Mouse (Mus musculus): ENCODE results near the gene Tomm70a. TPM values are rescaled to one million over a fixed set of nuclear protein-coding genes. Genes with fewer than 3 reads are reported as not detected.
A peak's percentile ranks its signal among the peaks of the same experiment; 100 is the strongest.

Tomm70a gene
- total and polyA plus RNA-seq, 3 experiments: 112 to 194 (median 129) TPM

- H3K36me3 ChIP-seq (replicated peaks in 1 of 2; ENCODE audit: control insufficient read depth in 1 of 2, insufficient read depth in 1 of 2, low read length in 1 of 2): peaks cover 51 to 94% of the 10 kb centered on the region in 2 experiments
- H3K4me1 ChIP-seq (ENCODE audit: control insufficient read depth in 1 of 2, insufficient read depth in 2 of 2): peaks cover 0 to 22% of the 10 kb centered on the region in 2 experiments; a peak in 2 of 4 replicates
- in situ Hi-C loops (cut with MboI; ENCODE audit: low pct_ligation_motif_present, low pct_unique_long_range_greater_than_20kb, low sequenced_read_pairs) (no loop called here), dilution Hi-C loops (cut with MboI; ENCODE audit: extremely low pct_ligation_motif_present, extremely low pct_unique_long_range_greater_than_20kb, low sequenced_read_pairs) (no loop called here)
- TF ChIP-seq GABPA (IDR thresholded peaks at IDR 0.05; ENCODE audit: insufficient replicate concordance, low read depth, low read length) (no peak), ZKSCAN1 (IDR thresholded peaks at IDR 0.05; ENCODE audit: borderline replicate concordance, low read depth, low read length) (no peak), E2F4 (IDR thresholded peaks at IDR 0.05; ENCODE audit: insufficient replicate concordance, low read depth, low read length) (no peak), JUND (conservative IDR thresholded peaks at IDR 0.05; ENCODE audit: low read depth, low read length) (no peak), SIN3A (IDR thresholded peaks at IDR 0.05; ENCODE audit: low read length) (no peak), MEF2A (IDR thresholded peaks at IDR 0.05; ENCODE audit: borderline replicate concordance, low read depth, low read length) (no peak), RCOR1 (conservative IDR thresholded peaks at IDR 0.05; ENCODE audit: low read depth, low read length) (no peak), CHD2 (IDR thresholded peaks at IDR 0.05; ENCODE audit: low read length) (no peak), ETS1 (conservative IDR thresholded peaks at IDR 0.05; ENCODE audit: low read depth, low read length) (no peak)
- no peaks in the 10 kb centered on the region for H3K27me3 ChIP-seq (replicated peaks)
- no peaks in the 10 kb centered on the region; the same call in 1 of the 2 replicates for H3K79me2 ChIP-seq (replicated peaks; ENCODE audit: control insufficient read depth, extremely low read depth, insufficient read depth, poor library complexity, severe bottlenecking)
- H3K27ac ChIP-seq (ENCODE audit: insufficient read depth, low read depth): no peak overlapping the region
- H3K9me3 ChIP-seq (replicated peaks; ENCODE audit: low read length): no peaks in the 10 kb centered on the region
- no peak overlapping the region for H3K4me3 ChIP-seq (replicated peaks in 1 of 3; ENCODE audit: low read depth in 2 of 3, low read length in 2 of 3, poor library complexity in 1 of 3)
- no peak overlapping the region for H3K9ac ChIP-seq (ENCODE audit: insufficient read depth, low read depth)
- DNase-seq (ENCODE audit: extremely low read depth): no peak
- H3K4me2 ChIP-seq (ENCODE audit: insufficient read depth, low read depth, poor library complexity, severe bottlenecking): no peak overlapping the region
Measured at GRCm38 (mm10) chr16:57151437-57151836, 29.9 kb downstream of the Tomm70a start.

- dilution Hi-C loops (cut with MboI; ENCODE audit: extremely low pct_ligation_motif_present, extremely low pct_unique_long_range_greater_than_20kb, low sequenced_read_pairs) (no loop called here), in situ Hi-C loops (cut with MboI; ENCODE audit: low pct_ligation_motif_present, low pct_unique_long_range_greater_than_20kb, low sequenced_read_pairs) (no loop called here)
Measured at GRCm38 (mm10) chr16:57155899-57156298, 34.4 kb downstream of the Tomm70a start.

GRCm38 (mm10) chr16:57157076-57157475 lies 35.6 kb downstream of the Tomm70a start:
- TF ChIP-seq SIN3A (IDR thresholded peaks at IDR 0.05; ENCODE audit: low read length) (no peak), MEF2A (IDR thresholded peaks at IDR 0.05; ENCODE audit: borderline replicate concordance, low read depth, low read length) (no peak), BHLHE40 (IDR thresholded peaks at IDR 0.05; ENCODE audit: low read depth, low read length) (no peak), RCOR1 (conservative IDR thresholded peaks at IDR 0.05; ENCODE audit: low read depth, low read length) (no peak)
- Histone ChIP-seq H3K36me3 (replicated peaks in 1 of 2; ENCODE audit: control insufficient read depth in 1 of 2, insufficient read depth in 1 of 2, low read length in 1 of 2) (peaks cover 64 to 96% of the 10 kb centered on the region in 2 experiments), H3K4me3 (replicated peaks in 1 of 3; ENCODE audit: low read depth in 2 of 3, low read length in 2 of 3, poor library complexity in 1 of 3) (no peak overlapping the region), H3K27ac (ENCODE audit: insufficient read depth, low read depth) (no peak overlapping the region), H3K4me1 (ENCODE audit: control insufficient read depth in 1 of 2, insufficient read depth in 2 of 2) (peaks cover 0 to 16% of the 10 kb centered on the region in 2 experiments; a peak in 2 of 4 replicates), H3K9me3 (replicated peaks; ENCODE audit: low read length) (no peaks in the 10 kb centered on the region), H3K9ac (ENCODE audit: insufficient read depth, low read depth) (no peak overlapping the region), H3K79me2 (replicated peaks; ENCODE audit: control insufficient read depth, extremely low read depth, insufficient read depth, poor library complexity, severe bottlenecking) (no peaks in the 10 kb centered on the region), H3K27me3 (replicated peaks) (no peaks in the 10 kb centered on the region), H3K4me2 (ENCODE audit: insufficient read depth, low read depth, poor library complexity, severe bottlenecking) (no peak overlapping the region)
- in situ Hi-C loops (cut with MboI; ENCODE audit: low pct_ligation_motif_present, low pct_unique_long_range_greater_than_20kb, low sequenced_read_pairs) (no loop called here), dilution Hi-C loops (cut with MboI; ENCODE audit: extremely low pct_ligation_motif_present, extremely low pct_unique_long_range_greater_than_20kb, low sequenced_read_pairs) (no loop called here)
- no peak for DNase-seq (ENCODE audit: extremely low read depth)

More at GRCm38 (mm10) chr16:57155899-57156298, 34.4 kb downstream of the Tomm70a start:
- H3K9ac ChIP-seq (ENCODE audit: insufficient read depth, low read depth): no peak overlapping the region
- no peaks in the 10 kb centered on the region for H3K27me3 ChIP-seq (replicated peaks)
- H3K36me3 ChIP-seq (replicated peaks in 1 of 2; ENCODE audit: control insufficient read depth in 1 of 2, insufficient read depth in 1 of 2, low read length in 1 of 2): peaks cover 62 to 96% of the 10 kb centered on the region in 2 experiments
- DNase-seq (ENCODE audit: extremely low read depth): peak; percentile 64
- no peak overlapping the region for H3K4me3 ChIP-seq (replicated peaks in 1 of 3; ENCODE audit: low read depth in 2 of 3, low read length in 2 of 3, poor library complexity in 1 of 3)
- H3K9me3 ChIP-seq (replicated peaks; ENCODE audit: low read length): no peaks in the 10 kb centered on the region
- H3K79me2 ChIP-seq (replicated peaks; ENCODE audit: control insufficient read depth, extremely low read depth, insufficient read depth, poor library complexity, severe bottlenecking): no peaks in the 10 kb centered on the region
- peaks cover 0 to 22% of the 10 kb centered on the region in 2 experiments; a peak in 2 of 4 replicates for H3K4me1 ChIP-seq (ENCODE audit: control insufficient read depth in 1 of 2, insufficient read depth in 2 of 2)
- no peak overlapping the region for H3K27ac ChIP-seq (ENCODE audit: insufficient read depth, low read depth)
- H3K4me2 ChIP-seq (ENCODE audit: insufficient read depth, low read depth, poor library complexity, severe bottlenecking): no peak overlapping the region
- TF ChIP-seq ETS1 (conservative IDR thresholded peaks at IDR 0.05; ENCODE audit: low read depth, low read length) (peak; percentile 61; the same call in 1 of the 2 replicates), MEF2A (IDR thresholded peaks at IDR 0.05; ENCODE audit: borderline replicate concordance, low read depth, low read length) (peak; percentile 84), POLR2AphosphoS2 (IDR thresholded peaks at IDR 0.05; ENCODE audit: low read depth, low read length) (peak; percentile 69; the same call in 1 of the 2 replicates), MYC (IDR thresholded peaks at IDR 0.05; ENCODE audit: low read depth, low read length) (no peak), EP300 (IDR thresholded peaks at IDR 0.05; ENCODE audit: low read length) (peak; percentile 44; the same call in 1 of the 2 replicates), USF2 (conservative IDR thresholded peaks at IDR 0.05; ENCODE audit: low read depth, low read length) (no peak)
